Mouse (Mus musculus) liver, embryonic 12.5 days (tissue): ENCODE measurements around the gene Methig1. TPM values are rescaled to one million over a fixed set of nuclear protein-coding genes. Genes with fewer than 3 reads are reported as not detected.
"Not testable (repeated sequence)": the region's sequence is repeated elsewhere in the genome, so short reads cannot be mapped to it uniquely, and the experiment has no call there.

Experiments
- ATAC-seq: fragments of 200-750 bp; cut with Nextera tagmentation; 2 replicates; pipeline ENCODE4 v1.8.0; 2017; ENCODE audit warnings: moderate number of reproducible peaks, mild to moderate bottlenecking, moderate library complexity
- H3K27ac ChIP-seq: fragments of 300-500 bp; sonication (generic); 2 replicates; pipeline ENCODE4 v1.5.1; 2016; ENCODE audit warnings: mild to moderate bottlenecking
- H3K27me3 ChIP-seq: fragments of 300-500 bp; sonication (generic); replicated peaks from 2 replicates; pipeline ENCODE4 v1.6.1; 2016; ENCODE audit warnings: mild to moderate bottlenecking, moderate library complexity
- H3K36me3 ChIP-seq: fragments of 300-500 bp; sonication (generic); 2 replicates; pipeline ENCODE4 v1.6.1; 2016; ENCODE audit warnings: mild to moderate bottlenecking, moderate library complexity
- H3K4me1 ChIP-seq: fragments of 300-500 bp; sonication (generic); 2 replicates; pipeline ENCODE4 v1.6.1; 2016
- H3K4me2 ChIP-seq: fragments of 300-500 bp; sonication (generic); 2 replicates; pipeline ENCODE4 v1.6.1; 2016; ENCODE audit warnings: mild to moderate bottlenecking, moderate library complexity
- H3K4me3 ChIP-seq: fragments of 300-500 bp; sonication (generic); 2 replicates; pipeline ENCODE4 v1.5.1; 2016; ENCODE audit warnings: mild to moderate bottlenecking, moderate library complexity
- H3K9ac ChIP-seq: fragments of 300-500 bp; sonication (generic); 2 replicates; pipeline ENCODE4 v1.6.1; 2016; ENCODE audit warnings: mild to moderate bottlenecking, moderate library complexity
- H3K9me3 ChIP-seq: fragments of 300-500 bp; sonication (generic); replicated peaks from 2 replicates; pipeline ENCODE4 v1.6.1; 2016; ENCODE audit warnings: mild to moderate bottlenecking, moderate library complexity
- WGBS: fragments of 180-500 bp; shearing (Covaris S2); methylation state at CpG from one replicate; pipeline ENCODE4 v1.1.7; 2016; ENCODE audit not compliant: insufficient replicate concordance; 5-methylcytosine and 5-hydroxymethylcytosine counted together
- polyA plus RNA-seq: library from polyadenylated mRNA; unstranded; fragments of >200 nt; fragmentation: Nextera tagmentation; extraction: Ambion mirVana; gene quantifications from 2 replicates; pipeline ENCODE4 v1.2.1, GENCODE M21; 2016

Methig1 gene
- polyA plus RNA-seq, 1 experiment from 2014 or later: not detected

- Histone ChIP-seq H3K27ac (peak overlapping the region; percentile 38), H3K4me2 (no peak overlapping the region), H3K4me1 (0 out of 2 replicates have a peak, but pooled peaks cover 6% of the 10 kb centered on the region), H3K4me3 (no peak overlapping the region), H3K27me3 (peaks cover 4% of the 10 kb centered on the region; the same call in 1 of the 2 replicates), H3K36me3 (no peaks in the 10 kb centered on the region), H3K9me3 (no peaks in the 10 kb centered on the region), H3K9ac (no peak overlapping the region)
- WGBS: 52% methylated on average over 14 of the region's 14 CpGs
- 0 out of 2 replicates have a peak, but pooled peaks have one; percentile 13 for ATAC-seq
These were observed 6.2 kb upstream of the Methig1 start for GRCm38 (mm10) chr15:100346761-100347160.

- Histone ChIP-seq H3K36me3 (no peaks in the 10 kb centered on the region), H3K27ac (no peak overlapping the region), H3K4me1 (0 out of 2 replicates have a peak, but pooled peaks cover 6% of the 10 kb centered on the region), H3K9ac (no peak overlapping the region), H3K4me3 (no peak overlapping the region), H3K9me3 (no peaks in the 10 kb centered on the region), H3K27me3 (peaks cover 4% of the 10 kb centered on the region), H3K4me2 (no peak overlapping the region)
- ATAC-seq: no peak
- 46% methylated on average over 2 of the region's 2 CpGs for WGBS
These were observed 3.5 kb upstream of the Methig1 start for GRCm38 (mm10) chr15:100349496-100349895.

- no peaks in the 10 kb centered on the region for H3K4me1 ChIP-seq
- 55% methylated on average over 6 of the region's 6 CpGs for WGBS
- no peak overlapping the region for H3K27ac ChIP-seq
- no peak for ATAC-seq
- H3K4me3 ChIP-seq: no peak overlapping the region
- H3K9me3 ChIP-seq: no peaks in the 10 kb centered on the region
- no peaks in the 10 kb centered on the region for H3K36me3 ChIP-seq
- H3K27me3 ChIP-seq: peaks cover 4% of the 10 kb centered on the region
- H3K4me2 ChIP-seq: no peak overlapping the region
- H3K9ac ChIP-seq: no peak overlapping the region
These were observed 1.4 kb upstream of the Methig1 start for GRCm38 (mm10) chr15:100351501-100352060.

- ATAC-seq, H3K36me3 ChIP-seq, H3K4me2 ChIP-seq, H3K9me3 ChIP-seq, H3K27ac ChIP-seq, H3K4me3 ChIP-seq, H3K9ac ChIP-seq, H3K4me1 ChIP-seq: not testable (repeated sequence)
- peaks cover 11% of the 10 kb centered on the region for H3K27me3 ChIP-seq
- 76% methylated on average over 21 of the region's 22 CpGs for WGBS
These were observed 450 bp downstream of the Methig1 start for GRCm38 (mm10) chr15:100353399-100353798.

- no peak overlapping the region for H3K9ac ChIP-seq
- no peak overlapping the region for H3K27ac ChIP-seq
- 67% methylated on average over 5 of the region's 5 CpGs for WGBS
- no peak overlapping the region for H3K4me2 ChIP-seq
- no peaks in the 10 kb centered on the region for H3K36me3 ChIP-seq
- ATAC-seq: no peak
- peaks cover 15% of the 10 kb centered on the region for H3K27me3 ChIP-seq
- no peaks in the 10 kb centered on the region for H3K4me1 ChIP-seq
- no peak overlapping the region for H3K4me3 ChIP-seq
- no peaks in the 10 kb centered on the region for H3K9me3 ChIP-seq
These were observed 2.9 kb downstream of the Methig1 start for GRCm38 (mm10) chr15:100355876-100356275.

- H3K4me3 ChIP-seq: no peak within 1 kb of the TSS
- peaks cover 4% of the 10 kb centered on the region; the same call in 1 of the 2 replicates for H3K27me3 ChIP-seq
- WGBS: 57% methylated on average over 7 of the region's 7 CpGs
- H3K27ac ChIP-seq: no peak within 1 kb of the TSS
- no peaks in the 10 kb centered on the region for H3K36me3 ChIP-seq
- H3K4me1 ChIP-seq: no peaks in the 10 kb centered on the region
- H3K9ac ChIP-seq: no peak within 1 kb of the TSS
- ATAC-seq: no peak
- H3K9me3 ChIP-seq: no peaks in the 10 kb centered on the region
- H3K4me2 ChIP-seq: no peak within 1 kb of the TSS
These were observed 11.3 kb downstream of the Methig1 start, which contains the start of gene Higd1c for GRCm38 (mm10) chr15:100364242-100364641. Higd1c (plus strand) TSS chr15:100364542.

- ATAC-seq, H3K4me2 ChIP-seq, H3K4me3 ChIP-seq, H3K4me1 ChIP-seq, H3K9me3 ChIP-seq, H3K27me3 ChIP-seq, H3K9ac ChIP-seq, H3K36me3 ChIP-seq, H3K27ac ChIP-seq: not testable (repeated sequence)
- 67% methylated on average over 9 of the region's 9 CpGs for WGBS
These were observed 13.0 kb downstream of the Methig1 start for GRCm38 (mm10) chr15:100365967-100366366.

- no peak overlapping the region for H3K27ac ChIP-seq
- no peaks in the 10 kb centered on the region for H3K4me1 ChIP-seq
- H3K36me3 ChIP-seq: no peaks in the 10 kb centered on the region
- ATAC-seq: no peak
- H3K4me2 ChIP-seq: no peak overlapping the region
- no peaks in the 10 kb centered on the region; the same call in 1 of the 2 replicates for H3K27me3 ChIP-seq
- H3K9me3 ChIP-seq: no peaks in the 10 kb centered on the region
- 69% methylated on average over 7 of the region's 7 CpGs for WGBS
- H3K4me3 ChIP-seq: no peak overlapping the region
- H3K9ac ChIP-seq: no peak overlapping the region
These were observed 14.2 kb downstream of the Methig1 start for GRCm38 (mm10) chr15:100367119-100367518.

GRCm38 (mm10) chr15:100375066-100375465 is 22.1 kb downstream of the Methig1 start:
- no peak overlapping the region for H3K4me3 ChIP-seq
- no peak overlapping the region for H3K4me2 ChIP-seq
- 25% methylated on average over 5 of the region's 5 CpGs for WGBS

GRCm38 (mm10) chr15:100377847-100378505 is 25.0 kb downstream of the Methig1 start:
- H3K27ac ChIP-seq, H3K9me3 ChIP-seq, H3K36me3 ChIP-seq, H3K4me2 ChIP-seq, H3K4me3 ChIP-seq, H3K4me1 ChIP-seq, H3K9ac ChIP-seq: not testable (repeated sequence)
- 13% methylated on average over 4 of the region's 9 CpGs for WGBS
- 0 out of 2 replicates have a peak, but pooled peaks have one; percentile 18 for ATAC-seq
- peaks cover 15% of the 10 kb centered on the region; the same call in 1 of the 2 replicates for H3K27me3 ChIP-seq

More at GRCm38 (mm10) chr15:100375066-100375465, 22.1 kb downstream of the Methig1 start:
- ATAC-seq: no peak
- H3K9ac ChIP-seq: no peak overlapping the region
- H3K27me3 ChIP-seq: no peaks in the 10 kb centered on the region
- no peaks in the 10 kb centered on the region for H3K36me3 ChIP-seq
- H3K9me3 ChIP-seq: no peaks in the 10 kb centered on the region
- H3K27ac ChIP-seq: no peak overlapping the region
- H3K4me1 ChIP-seq: no peaks in the 10 kb centered on the region; the same call in 1 of the 2 replicates

GRCm38 (mm10) chr15:100379658-100380057 is 26.7 kb downstream of the Methig1 start:
- no peaks in the 10 kb centered on the region for H3K9me3 ChIP-seq
- H3K27ac ChIP-seq: no peak overlapping the region
- H3K4me3 ChIP-seq: no peak overlapping the region
- peaks cover 16% of the 10 kb centered on the region; the same call in 1 of the 2 replicates for H3K27me3 ChIP-seq
- H3K36me3 ChIP-seq: no peaks in the 10 kb centered on the region
- no peaks in the 10 kb centered on the region; the same call in 1 of the 2 replicates for H3K4me1 ChIP-seq
- ATAC-seq: no peak
- H3K4me2 ChIP-seq: no peak overlapping the region
- H3K9ac ChIP-seq: no peak overlapping the region
- WGBS: 67% methylated on average over 8 of the region's 8 CpGs

GRCm38 (mm10) chr15:100380104-100380503 is 27.2 kb downstream of the Methig1 start:
- H3K27ac ChIP-seq: no peak overlapping the region
- no peak overlapping the region for H3K4me2 ChIP-seq
- H3K9ac ChIP-seq: no peak overlapping the region
- no peaks in the 10 kb centered on the region; the same call in 1 of the 2 replicates for H3K4me1 ChIP-seq
- H3K9me3 ChIP-seq: no peaks in the 10 kb centered on the region
- 55% methylated on average over 2 of the region's 2 CpGs for WGBS
- no peak for ATAC-seq
- H3K36me3 ChIP-seq: no peaks in the 10 kb centered on the region
- peaks cover 16% of the 10 kb centered on the region; the same call in 1 of the 2 replicates for H3K27me3 ChIP-seq
- H3K4me3 ChIP-seq: no peak overlapping the region
